Mouse (Mus musculus) A20 (cell line): ENCODE measurements around the gene Dnah14.

Experiments used
- DNase-seq: peaks from one replicate; pipeline ENCODE4 v3.0.0-alpha.2; 2011; ENCODE audit warnings: low read depth, low spot score

The Dnah14 gene

DNA sequence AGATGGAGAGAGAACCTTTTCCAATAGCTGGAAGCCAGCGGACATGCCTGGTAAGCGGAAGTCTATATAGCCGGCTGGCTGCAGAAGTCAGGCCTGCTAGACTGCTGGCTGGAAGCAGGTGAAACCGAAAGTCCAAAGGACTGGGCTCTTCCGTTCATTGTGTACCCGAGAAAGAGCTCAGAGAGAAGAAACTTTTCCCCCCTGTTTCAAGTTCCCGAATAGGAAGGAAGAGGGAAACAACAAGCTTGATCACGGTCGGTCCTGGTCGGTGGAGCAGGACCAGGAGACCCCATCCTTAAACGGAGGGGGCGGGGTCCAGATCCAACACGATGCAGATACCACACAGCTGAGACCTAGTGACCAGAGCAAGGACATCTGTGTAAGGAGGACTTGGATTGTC is 276.1 kb downstream of the Dnah14 start:
- peak; percentile 79 for DNase-seq

DNA sequence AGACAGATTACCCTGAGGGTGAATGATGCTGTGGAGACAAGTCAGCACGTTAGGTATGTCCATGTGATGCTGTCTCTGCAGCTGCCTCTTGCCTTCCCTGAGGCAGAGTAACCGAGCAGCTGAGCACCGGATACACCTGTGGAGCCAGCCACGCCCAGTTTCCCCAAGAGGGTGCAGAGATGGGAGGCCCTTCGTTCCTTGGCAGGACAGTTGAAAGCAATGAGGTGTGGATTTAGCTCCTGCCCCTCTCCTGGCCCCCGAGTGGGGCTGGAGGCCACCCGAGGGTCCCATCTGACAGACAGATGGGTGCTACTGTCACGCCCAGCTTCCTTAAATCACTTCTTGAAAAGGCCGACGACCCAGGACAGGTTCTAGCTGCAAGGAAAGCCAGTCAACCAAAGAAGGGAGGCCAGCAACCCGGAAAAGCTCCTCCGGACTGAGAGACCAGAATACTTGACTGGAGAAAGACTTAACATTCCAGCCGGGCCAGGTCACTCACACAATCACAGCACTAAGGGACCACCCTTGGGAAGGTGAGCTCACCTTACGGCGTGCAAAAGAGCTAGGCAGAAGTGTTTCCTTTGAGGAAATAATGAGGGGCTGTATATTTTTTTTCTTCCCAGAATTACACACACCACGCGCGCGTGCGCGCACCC is 276.9 kb downstream of the Dnah14 start:
- DNase-seq: peak; percentile 97

DNA sequence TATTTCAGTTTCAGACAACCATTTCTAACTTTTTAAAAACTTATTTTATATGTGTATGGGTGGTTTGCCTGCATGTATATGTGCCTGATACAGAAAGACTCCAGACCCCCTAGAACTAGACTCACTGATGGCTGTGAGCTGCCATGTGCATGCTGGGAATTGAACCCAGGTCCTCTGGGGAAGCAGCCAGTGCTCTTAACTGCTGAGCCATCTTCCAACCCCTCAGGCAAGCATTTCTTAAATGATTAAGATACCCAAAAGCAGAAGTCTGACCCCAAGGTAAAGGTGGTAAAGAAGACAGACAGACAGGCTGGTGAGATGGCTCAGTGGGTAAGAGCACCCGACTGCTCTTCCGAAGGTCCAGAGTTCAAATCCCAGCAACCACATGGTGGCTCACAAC is 278.5 kb downstream of the Dnah14 start:
- DNase-seq: no peak

DNA sequence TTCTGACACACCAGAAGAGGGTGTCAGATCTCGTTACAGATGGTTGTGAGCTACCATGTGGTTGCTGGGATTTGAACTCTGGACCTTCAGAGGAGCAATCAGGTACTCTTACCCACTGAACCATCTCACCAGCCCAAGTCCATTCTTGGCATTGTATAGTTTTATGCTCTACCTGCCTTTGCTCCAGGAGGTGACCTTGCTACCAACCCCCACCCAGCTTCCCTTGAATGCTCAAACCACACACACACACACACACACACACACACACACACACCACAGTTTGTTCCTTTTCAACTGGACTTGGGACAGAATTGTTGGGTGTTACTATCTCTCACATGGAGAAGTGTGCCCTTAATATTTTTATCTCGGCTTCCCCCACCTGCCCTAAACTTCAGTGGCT is 280.0 kb downstream of the Dnah14 start:
- no peak for DNase-seq

DNA sequence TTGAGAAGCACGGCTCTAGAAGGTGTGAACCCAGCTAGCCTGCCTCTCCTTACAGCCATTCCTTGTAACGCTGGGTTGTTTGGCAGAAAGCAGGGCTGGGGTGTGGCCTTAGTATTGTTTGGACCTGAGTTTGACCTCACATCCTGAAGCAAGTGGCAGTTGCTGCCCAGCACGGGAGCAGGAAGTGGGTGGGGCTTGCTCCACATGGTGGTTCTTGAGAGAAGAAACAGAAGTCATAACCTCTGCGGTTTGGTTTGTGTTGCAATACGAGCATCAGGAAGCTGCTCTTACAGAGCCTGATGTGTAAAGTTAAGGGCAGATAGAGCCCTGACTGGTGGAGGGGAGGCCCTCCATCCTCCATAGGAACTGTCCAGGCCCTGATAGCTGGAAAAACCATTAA is 284.3 kb downstream of the Dnah14 start:
- peak; percentile 95 for DNase-seq

DNA sequence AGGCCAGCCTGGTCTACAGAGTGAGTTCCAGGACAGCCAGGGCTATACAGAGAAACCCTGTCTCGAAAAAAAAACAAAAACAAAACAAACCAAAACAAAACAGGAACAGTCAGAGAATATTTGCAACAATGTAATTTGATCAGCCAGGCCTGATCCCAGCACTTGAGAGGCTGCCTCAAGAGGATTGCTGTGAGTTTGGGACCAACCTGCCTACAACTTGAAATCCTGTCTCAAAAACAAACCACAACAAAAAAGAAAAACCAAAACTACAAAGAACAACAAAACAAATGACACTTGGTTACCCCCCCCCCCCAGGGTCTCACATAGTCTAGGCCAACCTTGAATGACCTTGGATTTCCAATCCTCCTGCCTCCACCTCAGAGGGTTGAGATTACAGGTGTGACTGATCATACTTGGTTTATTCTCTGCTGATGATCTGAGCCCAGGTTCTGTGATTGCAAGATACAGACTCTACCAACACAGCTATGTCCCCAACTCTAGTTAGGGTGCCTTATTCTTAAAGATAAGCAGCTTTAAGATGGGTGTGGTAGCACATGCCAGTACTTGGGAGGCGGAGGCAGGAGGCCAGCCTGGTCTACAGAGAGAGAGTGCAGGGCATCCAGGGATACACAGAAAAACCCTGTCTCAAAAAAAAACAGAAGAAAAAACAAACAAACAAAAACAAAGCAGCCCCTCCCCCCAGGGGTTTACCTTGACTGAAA is 285.0 kb downstream of the Dnah14 start:
- peak; percentile 45 for DNase-seq

DNA sequence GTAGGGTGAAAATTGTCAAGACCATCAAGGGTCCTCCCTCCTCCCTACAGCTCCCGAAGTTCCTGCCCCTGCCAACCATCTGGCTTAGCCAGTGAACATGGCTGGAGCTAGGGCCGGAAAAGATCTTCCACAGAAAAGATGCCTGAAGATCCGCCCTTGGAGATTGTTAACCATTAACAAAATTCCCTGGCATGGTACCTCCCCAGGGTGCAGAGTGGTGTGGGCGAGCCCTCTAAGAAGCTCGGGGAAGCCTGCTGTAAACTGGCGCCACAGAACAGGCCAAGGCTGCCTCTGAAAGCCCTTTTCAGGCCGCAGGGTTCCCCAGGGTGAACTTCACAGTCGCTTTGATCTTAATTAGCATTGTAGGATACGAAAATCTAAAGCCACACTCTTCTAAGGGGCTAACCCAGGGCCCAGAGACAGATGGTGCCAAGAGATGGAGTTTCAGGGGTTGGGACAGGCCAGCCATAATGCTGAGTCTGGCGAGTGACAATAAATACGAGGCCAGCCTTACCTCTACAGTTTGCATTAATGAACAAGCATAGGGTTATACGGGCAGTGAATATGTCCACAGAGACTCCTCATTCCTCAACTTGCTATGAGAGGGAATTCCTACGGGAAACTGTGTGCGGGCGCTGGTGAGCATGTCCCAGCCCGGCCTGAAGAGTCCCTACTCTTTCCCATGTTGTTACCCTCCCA is 286.5 kb downstream of the Dnah14 start:
- no peak for DNase-seq

DNA sequence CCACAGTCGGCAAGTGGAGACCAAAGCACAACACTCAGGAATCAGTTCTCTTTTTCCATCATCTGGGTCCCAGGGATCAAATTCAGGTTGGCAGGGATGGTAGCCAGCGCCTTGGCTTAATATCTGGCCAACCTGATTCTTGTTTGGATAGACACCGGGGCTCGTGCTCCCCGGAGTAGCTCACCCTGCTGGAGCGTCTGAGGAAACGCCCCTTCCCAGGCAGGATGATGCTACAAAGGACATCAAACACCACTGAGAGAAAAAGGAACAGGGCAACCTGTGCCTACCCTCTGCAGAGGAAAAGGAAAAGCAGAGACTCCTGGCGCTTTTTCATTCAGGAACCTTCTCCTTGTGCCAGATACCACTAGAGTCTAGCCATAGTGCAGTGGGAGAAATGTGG is 287.1 kb downstream of the Dnah14 start:
- no peak for DNase-seq
